Mouse (Mus musculus): Measurements from ENCODE around the gene Fbxo47.

The Fbxo47 gene

DNA sequence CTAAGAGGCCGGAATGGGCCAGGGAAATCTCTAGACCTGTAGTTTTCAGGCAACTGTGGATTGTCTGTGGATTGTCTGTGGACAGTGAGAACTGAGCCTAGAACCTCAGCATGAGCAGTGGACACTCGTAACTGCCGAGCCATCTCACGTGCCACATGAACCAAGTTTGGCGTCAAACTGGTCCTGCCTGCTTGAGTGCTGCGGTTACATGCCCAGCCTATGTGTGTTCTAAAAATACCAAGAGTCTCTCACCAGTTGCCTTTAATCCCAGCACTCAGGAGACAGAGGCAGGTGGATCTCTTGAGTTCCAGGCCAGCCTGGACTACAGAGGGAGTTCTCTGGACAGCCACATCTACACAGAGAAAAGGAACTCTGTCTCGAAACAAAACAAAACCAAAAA lies 54.6 kb downstream of the Fbxo47 start:
- no peak for DNase-seq

DNA sequence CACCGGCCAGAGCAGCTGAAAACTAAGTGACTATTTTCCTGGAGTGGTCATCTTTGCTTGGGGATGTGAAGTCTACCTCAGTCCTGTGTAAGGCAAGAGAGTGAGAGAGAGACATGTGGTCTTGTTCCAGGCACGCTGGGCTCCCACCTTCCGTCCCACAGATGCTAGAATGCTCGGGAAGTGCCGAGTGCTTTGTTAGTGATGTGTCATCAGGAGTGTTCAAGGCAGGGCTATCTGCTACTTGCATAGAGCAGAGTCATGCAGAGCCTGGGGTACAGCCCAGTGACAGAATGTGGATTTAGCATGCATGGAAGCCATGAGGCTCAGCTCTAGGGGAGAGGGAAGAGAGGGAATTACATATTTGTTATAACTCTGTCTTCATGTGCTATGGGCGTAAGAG lies 56.3 kb downstream of the Fbxo47 start:
- DNase-seq, result no peak

DNA sequence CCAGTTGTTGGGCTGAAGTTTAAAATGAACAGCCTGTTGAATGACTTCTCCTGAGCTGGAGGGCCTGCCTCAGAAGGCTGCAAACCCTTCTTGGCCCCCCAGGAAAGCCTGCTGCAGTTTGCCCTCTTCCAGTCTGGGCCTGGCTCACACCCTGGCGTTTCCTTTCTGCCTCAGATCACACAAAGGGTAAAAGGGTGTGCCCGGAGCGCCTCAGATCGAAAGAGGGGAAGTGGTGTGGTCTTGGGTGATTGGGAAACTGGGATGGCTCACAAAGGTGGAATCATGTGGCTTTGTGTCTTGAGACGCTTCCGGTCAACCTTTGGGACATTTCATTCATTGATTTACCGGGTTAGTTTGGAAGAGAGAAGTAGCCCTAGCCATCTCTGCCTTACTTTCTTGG lies 57.5 kb downstream of the Fbxo47 start:
- peak; percentile 68 for DNase-seq

DNA sequence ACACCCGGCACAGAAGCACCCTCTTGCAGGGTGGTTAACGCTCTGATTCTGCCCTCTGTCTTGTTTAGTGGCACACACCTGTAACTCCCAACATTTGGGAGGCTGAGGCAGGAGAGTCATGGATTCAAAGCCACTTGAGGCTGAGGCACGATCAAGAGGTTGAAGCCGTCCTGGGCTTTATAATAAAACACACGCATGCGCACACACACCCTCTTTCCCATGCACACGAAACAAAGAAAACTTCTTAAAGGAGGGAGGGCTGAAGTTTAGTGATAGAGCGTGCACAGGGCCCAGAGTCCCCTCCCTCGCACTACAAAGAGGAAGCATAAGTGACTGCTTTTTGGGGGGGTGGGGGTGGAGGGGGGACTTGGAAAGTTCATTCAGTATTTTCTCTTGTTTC lies 58.0 kb downstream of the Fbxo47 start:
- no peak for DNase-seq

DNA sequence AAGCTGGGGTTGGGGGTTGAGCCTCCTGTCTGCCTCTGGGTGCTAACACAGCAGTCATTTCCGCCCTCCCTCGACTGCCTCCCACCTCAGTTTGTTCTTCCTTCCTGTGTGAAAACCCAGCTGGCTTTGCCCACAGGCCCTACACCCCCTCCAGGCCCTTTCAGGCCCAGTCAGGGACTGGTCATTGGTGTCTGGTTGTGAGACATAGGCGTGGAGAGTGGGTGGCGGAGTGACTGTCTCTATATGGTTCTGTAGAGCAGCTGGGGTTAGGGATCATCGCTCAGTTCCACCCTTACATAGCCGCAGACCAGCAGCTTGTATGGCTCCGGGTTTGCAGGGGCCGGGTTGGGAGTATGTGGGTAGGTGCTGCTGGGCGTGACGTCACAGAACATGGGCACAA lies 58.7 kb downstream of the Fbxo47 start:
- no peak for DNase-seq

DNA sequence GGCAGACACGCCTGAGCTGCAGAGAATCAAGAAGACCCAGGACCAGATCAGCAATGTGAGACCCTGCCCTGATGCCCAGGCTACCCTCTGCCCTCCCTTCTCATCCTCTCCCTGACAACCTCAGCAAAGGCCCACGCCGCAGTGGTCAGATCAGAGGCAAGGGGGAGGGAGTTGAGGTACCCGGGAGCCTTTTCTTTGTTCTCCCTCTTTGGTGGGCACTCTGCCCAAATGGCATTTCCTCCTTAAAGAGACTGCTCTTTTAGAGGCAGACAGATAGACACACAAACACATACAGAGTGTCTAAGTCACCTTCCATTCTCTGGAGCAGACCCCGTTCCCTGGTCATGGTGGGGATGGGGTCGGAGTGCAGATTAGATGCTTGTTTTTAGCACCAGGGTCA lies 59.1 kb downstream of the Fbxo47 start:
- peak; percentile 67 for DNase-seq

DNA sequence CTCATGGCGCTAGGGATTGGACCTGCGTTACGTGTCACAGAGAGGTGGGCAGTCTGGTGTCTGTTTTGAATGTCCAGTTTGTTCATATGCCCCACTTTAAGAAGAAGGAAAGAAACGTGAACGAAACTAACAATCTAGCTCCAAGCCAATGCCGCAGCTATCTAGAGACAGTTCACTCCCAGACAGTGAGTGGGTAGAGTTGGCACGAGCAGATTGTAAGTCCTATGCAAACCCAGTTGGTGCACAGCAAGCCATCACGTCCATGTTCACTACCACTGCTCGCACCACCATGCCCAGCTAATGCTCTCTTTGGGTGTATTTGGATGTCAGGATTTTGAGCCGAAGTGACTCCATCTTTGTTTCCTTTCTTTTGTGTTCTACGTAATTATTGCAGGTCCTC lies 59.8 kb downstream of the Fbxo47 start:
- no peak for DNase-seq

DNA sequence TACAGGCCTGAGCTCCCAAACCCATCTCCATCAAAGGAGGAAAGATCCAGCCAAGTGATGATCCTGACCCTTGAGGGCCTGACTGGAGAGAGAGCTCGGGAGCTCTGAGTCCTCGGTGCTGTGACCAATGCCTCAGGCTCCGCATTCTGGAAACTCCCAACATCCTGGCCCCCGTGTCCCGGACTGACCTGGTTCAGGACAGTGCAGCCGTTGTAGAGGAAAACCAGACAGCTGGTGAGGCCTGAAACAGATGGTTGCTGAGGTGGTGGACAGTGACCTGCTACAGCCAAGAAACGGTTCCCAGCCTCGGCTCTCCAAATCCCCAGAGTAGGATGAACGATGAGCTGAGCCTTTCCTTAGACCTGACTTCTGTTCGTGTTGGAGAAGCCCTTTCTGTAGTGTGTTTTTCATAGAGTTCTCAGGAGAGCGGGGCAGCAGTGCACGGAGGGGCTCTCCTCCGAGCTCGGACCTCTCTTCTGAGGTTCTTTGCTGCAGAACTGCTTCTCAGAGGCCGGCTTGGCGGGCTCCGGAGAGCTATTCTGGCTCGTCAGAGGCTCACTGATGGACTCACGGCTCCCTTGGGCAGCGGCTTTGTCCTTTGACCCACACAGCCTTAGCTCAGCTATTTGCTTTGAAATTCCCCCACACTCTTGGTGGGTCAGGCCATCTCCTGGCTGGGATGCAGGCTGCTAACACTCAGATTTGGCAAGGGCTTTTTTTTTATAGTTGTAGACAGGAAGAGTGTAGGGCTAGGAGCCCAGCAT lies 60.9 kb downstream of the Fbxo47 start:
- DNase-seq, result no peak

DNA sequence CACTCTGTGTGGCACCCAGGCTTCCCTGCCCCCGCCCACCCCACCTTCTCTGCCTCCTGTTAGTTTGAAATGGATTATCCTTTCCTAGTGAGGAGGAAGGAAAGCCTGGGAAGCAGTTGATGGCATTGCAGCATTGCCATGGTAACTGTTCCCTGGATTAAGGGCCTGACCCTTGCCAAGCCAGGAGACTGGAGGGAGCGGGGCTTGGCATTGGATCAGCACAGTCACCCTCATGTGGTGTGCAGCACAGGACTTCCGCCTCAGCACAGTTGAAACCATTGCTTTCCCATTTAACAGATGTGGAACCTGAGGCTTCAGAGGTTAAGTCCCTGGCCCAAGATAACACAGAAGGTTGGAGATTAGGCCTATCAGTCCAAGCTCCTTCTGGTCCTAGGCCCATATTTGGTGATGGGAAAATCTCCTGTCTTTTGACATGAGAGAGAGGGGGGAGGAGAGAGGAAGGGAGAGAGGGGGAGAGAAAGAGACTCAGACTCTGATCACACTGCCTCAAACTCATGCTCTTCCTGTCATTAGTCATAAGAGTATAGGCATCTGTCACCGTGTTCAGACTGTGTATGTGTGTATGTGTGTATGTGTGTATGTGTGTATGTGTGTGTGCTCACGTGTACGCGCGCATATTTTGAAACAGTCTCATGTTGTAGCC lies 62.4 kb downstream of the Fbxo47 start:
- DNase-seq, result no peak

DNA sequence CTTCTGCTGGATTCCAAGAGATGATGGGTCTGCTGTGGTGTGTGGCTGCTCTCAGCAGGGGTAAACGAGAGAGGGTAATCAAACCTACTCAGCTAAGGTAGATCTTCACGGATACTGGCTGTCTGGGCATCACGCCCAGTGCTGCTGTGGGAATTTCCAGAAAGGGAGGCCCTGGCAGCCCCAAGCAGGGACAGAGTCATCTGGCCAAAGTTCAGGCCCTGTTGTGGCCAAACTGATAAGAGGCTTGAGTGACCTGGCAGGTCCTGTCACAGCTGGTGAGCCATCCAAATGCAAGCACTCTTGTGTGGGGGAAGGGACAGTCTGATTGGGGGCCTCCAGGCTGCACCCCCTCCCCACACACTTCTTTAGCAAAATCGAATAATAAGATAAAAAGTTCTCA lies 63.1 kb downstream of the Fbxo47 start:
- DNase-seq, result peak; percentile 78

DNA sequence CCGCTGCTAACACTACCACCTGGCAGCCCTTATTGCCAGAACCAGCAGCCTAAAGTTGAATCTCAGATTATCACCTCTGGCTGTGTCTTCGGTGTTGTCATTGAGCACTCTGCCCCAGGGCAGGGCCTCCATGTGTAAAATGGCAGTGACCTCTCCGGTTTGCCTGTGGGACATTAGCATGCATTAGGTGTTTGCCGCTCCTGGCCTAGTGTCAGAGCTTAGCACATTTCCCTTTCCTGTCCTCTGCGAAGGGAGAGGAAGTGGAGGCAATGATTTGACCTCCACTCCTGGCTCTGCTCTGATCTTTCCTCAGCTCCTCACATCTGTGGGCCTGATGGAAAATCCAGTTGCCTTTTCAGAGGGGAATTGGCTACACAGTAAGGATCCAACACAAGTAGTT lies 64.0 kb downstream of the Fbxo47 start:
- no peak for DNase-seq

DNA sequence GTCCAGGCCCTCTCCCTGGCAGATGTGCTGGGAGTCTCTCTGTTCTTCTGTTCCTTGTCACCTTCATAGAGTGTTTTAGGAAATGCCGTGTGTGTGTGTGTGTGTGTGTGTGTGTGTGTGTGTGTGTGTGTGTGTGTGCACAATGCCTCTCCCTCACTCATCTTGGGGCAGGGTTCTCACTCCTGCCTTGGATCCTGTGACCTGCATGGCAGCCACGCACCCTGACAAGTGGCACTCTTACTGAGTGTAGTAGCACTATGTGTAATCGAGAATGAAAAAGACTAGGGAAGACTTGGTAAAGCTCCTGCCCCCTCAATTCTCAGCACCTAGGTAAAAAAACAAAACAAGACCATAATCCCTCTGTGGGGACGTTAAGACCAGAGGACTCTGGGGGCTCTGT lies 64.9 kb downstream of the Fbxo47 start:
- no peak for DNase-seq

DNA sequence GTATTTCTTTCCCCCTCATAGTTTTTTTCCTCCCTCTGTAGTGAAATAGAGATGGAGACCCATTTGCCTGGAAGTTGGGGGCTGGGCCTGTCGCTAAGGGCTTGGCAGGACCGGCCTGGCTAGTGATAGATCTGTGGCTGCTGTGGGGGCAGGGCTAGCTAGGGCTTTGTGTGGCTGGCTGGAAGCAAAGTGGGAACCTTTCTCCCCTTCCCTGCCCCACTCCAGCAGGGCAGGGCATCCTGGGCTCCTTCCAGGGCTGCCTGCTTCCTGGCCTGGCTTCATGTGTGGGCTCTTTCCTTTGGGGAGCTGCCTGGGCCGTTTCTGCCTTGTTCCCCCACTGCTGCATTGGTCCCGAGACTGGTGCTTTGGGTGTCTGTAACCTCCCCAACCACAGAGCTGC lies 65.4 kb downstream of the Fbxo47 start:
- DNase-seq, result peak; percentile 78

DNA sequence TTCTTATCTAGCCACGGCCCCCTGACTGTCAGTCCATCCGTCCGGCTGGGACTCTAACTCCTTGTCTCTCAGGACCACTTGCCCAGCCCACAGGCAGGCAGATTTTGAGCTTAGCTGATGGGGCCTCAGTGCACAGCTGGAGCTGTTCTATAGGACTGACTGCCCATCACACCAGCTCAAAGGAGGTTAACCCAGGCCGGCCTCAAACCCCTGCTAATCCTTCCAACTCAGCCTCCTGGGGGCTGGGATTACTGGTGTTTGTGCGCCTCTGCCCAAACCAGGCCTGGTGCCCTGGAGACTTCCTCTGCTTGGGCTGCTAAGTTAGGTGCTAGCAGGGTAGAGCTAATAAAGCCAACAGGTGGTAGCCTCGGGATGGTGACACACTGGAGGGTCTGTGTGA lies 66.0 kb downstream of the Fbxo47 start:
- no peak for DNase-seq

DNA sequence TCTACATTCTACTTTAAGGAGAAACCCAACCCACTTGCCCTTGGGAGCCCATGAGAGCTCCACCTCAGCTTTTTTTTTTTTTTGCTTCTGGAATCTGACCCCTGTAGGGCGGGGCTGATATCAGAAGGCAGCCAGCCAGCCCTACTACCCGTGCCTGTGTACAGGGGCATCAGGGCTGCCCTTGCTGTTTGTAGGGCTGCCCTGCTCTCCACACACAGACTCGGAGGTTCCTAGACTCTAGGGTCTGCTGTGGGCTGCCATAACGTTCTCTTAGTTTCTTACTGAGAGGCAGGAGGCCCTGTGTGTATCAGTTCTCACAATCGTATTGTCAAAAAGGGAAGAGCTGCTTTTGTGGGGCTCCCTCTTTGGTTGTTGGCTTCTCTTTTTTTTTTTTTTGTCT lies 66.6 kb downstream of the Fbxo47 start:
- peak; percentile 74 for DNase-seq

DNA sequence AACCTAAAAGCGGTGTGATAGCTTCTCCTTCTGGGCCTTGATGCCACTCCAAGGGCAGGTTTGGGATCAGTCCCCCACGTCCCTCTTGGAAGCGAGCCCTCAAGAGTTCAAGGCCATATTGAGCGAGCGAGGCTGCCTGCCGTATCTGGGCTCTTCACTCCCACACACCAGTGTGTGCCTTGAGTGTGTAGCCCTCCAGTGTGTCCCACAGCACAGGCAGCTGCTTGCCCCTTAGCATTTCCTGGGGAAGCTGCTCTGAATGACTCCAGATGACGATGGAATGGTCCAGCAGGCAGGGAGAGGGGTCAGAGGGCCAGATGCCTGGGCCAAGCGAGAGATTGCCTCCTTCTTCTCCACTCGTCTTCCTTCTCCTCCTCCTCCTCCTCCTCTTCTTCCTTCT lies 67.0 kb downstream of the Fbxo47 start:
- no peak for DNase-seq

DNA sequence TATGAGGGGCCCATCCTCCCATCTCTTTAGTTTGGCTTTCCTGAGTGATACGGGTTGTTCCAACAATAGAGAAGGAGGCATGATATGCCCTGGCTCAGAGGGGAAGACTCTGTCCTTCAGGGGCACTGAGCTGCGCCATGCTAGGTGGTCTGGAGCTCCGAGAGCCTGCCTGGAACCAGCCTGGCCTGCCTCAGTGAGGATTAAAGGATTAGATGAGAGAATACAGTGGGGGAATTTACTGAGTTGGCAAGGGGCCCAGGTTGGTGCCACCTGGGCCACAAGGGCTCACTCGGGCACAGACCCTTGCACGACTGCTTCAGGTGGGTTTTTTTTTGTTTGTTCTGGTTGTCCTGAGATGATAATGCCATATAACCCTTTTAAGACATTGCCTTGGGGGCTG lies 67.8 kb downstream of the Fbxo47 start:
- DNase-seq, result no peak

DNA sequence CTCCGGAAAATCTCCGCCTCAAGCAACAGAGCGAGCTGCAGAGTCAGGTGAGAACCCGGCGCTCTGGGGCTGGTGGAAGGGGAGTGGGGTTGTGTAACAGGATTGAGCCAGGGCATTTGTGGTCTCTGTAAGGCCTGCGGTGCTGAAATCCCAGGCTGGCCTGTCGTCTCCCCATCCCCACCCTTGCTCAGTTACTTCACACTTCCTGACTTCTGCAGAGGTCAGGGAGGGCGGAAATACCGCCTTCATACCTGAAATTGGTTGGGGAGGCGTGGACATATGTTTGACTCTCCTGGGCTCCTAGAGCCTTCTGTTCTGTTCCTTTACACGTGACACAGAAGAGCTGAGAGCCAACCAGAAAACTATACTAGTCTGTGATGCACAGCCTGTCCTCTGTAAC lies 68.2 kb downstream of the Fbxo47 start:
- DNase-seq, result no peak

DNA sequence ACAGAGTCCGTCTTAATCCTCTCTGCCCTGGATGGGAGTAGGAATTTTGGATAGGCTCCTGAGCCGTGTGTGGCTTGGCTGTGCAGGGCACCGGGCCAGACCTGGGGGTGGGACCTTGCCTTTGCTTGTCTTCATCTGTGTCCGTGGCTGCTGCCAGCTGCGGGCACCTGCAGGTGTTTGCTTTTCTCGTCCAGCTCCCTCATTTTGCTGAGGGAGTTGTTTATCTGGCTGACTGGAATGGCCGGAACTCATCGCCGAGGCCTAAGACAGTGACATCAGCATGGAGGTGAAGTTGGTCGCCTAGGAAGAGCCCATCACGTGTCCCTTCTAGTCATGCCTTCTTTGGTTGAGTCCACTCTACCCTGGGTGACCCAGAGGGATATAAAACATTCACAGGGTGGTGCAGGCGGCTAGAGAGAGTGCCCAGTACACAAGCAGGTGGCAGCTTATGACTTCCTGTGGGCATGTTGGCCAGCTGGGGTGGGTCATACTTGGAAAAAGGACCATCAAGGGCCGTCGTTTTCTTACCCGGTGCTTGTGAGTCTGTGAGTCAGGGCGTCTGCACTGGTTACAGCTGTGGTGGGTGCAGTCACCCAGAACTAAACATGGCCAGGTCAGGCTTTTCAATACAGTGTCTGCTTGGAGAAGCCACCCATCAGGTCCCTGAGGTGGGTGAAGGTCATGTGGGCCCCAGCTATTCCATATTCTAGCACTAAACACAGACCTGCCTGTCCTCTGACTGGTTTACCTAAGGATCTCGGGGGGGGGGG lies 70.0 kb downstream of the Fbxo47 start:
- no peak for DNase-seq

DNA sequence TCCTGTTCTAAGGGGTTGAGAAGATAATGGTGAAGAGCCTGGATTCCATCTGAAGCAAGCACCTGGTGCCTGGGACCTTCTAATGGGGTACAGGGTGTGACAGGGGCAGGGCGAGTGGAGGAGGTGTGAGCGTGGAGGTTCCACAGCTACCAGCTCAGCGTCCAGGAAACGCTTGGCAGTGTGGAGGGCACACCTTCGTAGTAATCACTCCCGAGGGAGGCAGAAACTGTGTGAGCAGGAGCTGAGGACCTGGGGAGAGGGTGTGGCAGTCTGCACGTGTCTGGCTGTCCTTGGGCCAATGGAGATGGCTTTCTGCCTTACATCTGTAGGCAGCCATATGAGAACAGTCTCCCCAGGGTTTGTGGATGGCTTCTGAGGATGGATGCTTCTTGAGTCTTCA lies 70.9 kb downstream of the Fbxo47 start:
- DNase-seq, result no peak

DNA sequence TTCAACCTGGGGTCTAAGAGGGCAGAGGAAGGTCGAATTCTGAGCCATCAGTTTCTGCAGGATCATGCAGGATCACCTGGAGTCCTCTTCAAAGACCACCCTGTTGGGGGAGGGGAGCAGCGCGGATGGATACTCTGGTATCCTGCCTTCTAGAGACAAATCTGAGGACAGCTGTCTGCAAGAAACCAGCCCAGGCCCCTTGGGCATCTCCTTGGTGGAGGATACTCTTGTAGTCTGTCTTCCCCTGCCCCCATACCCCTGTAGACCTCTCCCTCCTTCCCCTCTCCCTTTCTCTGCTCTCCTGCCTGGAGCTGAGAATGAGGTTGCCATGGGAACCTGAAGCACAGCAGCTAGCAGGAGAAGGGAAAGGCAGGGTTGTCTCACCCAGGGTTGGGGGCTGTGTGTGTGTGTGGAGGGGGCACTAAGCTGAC lies 71.4 kb downstream of the Fbxo47 start:
- no peak for DNase-seq

DNA sequence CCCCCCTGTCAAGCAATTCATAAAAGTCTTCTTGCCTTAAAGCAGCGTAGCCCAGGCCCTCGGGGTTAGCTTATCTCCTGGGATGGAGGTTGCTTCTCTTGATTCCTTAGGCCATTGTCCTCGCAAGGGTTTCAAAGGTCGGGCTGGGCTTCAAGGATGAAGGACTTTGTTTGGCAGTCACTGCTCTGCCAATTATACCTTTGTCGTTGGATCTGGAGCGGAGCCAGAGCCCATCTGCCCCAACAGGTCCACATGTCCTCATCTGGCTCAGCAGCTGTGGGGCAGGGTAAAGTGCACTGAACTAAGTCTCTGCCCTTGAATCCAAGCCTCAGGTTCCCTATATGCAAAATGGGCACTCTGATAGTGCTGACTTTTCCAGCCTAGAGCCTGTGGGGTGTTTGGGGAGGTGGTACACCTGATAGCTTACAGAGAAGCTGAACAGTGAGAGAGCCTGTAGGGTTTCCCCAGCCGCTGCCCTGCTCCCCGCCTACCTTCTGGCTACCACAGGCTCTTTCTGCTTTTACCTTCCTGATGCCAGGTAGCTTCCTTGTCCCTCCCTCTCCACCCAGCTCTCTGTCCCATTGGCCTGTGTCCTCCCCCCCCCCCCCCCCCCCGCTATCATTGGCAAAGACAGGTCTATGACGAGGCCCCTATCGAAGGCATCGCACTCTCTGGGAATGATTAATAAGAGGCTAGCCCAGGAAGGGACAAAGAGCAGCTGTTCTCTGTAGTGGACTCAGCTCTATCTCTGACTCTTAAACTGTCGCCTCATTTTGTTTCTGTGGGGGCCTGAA lies 72.2 kb downstream of the Fbxo47 start:
- DNase-seq, result no peak

DNA sequence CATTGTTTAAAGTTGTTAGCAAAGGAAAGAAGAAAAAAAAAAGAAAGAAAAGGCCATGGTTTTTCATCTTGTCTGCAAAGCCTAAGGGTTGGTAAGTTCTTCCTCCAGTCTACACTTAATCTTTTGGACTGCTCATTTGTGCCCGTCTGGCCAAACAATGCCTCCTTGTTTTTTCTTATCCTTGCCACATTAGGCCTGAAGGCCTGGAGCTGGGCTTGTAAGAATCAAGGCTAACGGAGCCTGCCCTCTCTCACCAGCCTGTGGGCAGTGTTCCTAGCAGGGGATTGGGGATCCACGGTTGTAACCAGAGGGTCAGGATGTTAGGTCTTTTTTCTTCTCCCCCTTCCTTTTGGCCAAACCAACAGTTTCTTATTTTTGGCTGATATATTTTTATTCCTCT lies 73.0 kb downstream of the Fbxo47 start:
- no peak for DNase-seq
